Mouse (Mus musculus): Measurements from ENCODE around the gene Gbe1.

Gbe1 gene

DNA sequence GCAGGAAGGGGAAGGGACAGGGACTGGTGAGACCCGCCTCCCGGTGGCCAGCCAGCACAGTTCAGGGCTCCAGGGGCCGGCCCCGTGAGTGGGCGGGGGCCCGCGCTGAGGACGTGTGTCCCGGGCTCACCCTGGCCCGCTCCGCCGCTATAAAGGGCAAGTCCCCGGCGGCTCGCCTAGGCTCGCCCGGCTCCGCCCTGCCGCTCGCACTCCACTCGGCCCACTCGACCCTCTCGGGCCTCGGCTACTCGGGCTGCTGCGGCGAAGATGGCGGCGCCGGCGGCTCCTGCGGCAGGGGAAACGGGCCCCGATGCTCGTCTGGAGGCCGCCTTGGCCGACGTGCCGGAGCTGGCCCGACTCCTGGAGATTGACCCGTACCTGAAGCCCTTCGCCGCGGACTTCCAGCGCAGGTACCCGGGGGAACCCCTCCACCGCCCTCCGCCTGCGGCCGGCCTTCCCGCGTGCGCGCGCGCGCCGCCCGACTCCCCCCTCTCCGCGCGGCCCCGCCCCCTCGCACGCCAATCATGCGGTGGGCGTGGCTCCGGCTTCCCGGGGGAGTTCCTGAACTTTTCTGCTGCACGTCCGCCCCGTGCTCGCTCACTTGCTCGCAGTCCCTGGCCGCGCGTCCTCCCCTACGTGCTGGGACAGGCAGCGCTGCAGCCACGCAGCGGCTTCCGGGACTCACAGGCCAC lies at the start of gene Gbe1:
Gbe1 (plus strand) TSS at position 64 of the 692 bp plus-strand sequence.
- DNase-seq = peak; percentile 95

DNA sequence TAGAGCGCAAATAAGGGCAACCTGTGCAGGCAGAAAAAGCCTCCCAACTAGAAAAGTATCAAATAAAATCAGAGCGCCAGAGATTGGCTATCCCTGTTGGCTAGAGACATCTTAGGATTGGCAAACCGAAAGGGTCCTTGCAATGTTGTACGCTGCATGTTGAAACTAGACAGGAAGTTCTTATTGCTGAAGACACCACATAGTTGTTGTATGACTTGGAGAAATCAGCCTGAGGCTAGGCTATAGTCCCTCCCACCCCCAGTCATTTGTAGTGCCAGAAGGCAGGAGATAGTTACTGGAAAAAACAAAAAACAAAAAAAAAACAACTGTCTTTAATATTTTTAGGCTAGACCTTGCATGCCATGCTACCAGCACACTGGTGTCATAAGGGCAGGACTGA lies 3.1 kb upstream of the Gbe1 start:
- DNase-seq = no peak

DNA sequence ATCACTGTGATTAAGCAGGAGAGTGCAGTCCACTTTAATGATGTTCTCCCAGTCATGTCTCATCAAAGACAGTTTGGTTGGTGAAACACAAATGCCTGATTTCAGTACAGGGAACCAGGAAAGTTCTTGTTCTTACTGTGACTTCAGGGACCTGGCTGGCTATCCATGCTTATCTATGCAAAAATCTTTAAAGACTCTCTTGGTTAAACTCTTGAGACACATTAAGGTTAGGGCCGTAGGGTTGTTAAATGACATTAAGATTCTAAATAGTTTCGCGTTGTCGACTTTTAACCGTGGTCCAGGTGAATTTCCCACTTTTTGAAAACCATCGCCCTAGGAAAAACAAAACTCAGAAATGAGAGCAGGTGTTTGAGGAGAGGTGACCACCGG lies 258 bp upstream of the Gbe1 start:
- no peak for DNase-seq

DNA sequence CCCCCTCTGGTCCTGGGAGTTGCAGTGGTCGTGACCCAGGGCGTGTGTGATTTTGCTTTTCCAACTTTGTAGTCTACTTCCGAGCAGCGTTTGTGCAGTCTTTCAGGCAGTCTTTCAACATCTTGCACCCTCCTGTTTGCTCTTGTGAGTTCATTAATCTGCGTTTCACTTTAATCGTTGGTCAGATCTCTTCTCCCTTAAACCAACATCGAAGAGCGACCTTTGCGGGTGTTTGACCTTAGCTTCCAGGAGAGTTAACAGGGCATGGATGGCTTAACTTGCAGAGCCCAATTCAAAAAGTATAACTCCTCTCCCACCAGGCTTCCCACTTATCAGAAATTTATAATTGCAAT lies 805 bp downstream of the Gbe1 start:
- DNase-seq = no peak

DNA sequence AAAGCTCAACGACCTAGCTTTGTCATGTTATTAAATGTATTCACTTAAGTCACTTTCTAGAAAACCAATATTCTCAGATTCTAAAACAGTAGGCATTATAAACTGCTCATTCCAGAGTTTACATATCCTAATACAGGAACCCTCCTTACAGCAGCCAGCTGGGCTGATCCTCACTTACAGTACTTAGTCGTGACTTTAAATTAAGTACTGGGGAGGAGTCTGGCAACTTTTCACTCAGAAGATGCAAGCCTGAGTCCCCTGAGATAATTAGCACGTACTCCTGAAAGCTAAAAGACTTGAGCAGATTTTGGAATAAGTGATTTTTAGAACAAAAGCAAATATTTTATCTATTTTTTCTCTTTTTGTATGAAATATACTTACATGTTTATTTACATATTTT lies 1.5 kb downstream of the Gbe1 start:
- no peak for DNase-seq

DNA sequence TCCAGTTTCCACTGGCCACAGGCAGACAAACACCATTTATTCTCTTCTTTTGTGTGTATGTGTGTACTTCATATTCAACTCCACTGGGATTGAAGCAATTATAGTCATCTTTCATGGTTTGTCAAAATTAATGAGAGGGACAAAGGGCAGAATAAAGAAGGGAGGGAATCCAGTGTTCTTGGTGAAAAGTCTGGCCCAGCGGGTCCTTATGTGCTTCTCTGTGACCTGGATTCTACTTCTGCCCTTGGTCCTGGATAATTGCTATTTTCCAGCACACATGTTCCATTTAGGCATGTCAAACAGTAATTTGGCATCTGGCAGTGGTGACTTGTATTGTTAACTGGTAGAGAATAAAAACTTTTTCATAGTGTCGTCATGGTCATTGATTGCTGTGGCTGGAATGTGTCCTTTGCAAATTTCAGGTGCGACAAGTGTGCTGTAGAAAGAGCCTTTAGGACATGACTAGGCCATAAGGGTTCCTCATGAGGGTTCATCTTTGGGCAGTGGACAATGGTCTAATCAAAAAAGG lies 2.2 kb downstream of the Gbe1 start:
- DNase-seq = no peak

DNA sequence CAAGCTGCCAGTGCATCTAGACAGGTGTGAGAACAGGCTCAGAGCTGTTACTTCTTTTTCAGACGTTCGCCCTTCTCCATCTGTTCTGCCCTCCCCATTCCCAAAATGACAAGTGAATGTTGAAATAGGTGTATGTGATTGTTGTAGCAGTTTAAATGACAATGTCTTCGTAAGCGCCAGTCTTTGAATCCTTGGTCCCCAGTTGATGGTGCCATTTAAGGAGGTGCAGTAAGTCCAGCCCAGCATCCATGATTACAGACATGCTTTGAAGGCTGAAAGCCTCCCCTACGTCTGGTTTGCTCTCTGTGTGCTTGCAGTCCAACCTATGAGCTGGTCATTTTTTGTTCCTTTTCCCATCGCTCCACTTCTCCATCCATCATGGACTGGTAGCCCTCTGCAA lies 5.6 kb downstream of the Gbe1 start:
- no peak for DNase-seq

DNA sequence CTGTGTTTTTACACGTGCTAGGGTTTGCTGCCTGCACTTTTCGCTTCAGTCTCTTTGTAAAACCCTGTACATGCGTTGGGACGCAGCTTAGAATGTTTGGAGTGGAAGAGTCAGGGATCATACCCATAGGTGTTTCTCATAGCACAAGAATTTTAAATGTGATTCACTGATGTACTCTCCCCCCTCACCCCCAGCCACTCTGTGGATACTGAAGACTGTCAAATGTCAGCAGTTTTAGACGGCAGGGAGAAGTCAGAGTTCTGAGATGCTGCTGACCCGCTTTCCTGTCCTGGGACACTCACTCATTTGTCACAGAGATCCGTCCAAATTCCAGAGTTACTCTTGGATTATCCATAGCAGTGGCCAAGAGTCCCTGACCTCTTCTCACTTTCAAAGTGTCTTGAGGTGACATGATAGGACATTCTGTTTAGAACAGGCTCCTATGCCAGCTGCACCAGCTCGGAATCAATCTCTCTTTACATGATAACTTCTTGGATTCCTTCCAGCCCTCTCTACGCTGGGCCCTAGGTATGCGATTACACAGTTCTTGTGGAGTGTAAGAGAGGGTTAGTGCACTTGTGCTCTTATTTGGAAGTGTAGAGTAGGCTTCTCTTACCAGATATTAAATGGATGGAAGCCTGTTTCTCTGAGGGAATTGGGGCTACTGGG lies 7.0 kb downstream of the Gbe1 start:
- peak in 1 of 2 experiments; percentile 12 for DNase-seq

DNA sequence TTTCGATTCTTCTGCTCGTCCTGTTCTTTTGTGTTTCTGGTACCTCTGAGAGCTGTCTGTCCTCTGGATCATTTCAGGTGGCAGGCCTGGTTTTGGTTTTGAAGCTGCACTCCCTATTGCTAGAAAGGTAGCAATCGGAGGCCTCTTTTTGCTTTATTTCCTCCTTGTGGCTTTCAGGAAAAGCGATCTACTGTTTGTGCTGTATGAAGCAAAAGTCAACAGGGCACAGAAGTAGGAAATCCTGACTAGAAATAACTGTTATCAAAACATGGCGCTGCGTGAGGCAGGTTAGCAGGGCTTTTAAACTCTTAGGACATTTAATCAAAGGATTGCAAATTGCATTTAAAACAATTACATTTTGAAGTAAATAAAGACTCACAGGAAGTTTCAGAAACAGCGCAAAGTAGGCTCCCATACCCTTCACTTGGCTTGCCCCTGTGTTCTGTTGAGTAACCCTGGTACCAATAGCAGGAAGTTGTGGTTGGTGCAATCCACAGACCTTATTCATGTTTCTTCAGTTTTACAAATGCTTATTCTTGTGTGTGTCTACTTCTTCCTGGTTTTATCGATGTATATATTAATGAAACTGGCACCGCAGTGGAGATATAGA lies 12.7 kb downstream of the Gbe1 start:
- DNase-seq = no peak

DNA sequence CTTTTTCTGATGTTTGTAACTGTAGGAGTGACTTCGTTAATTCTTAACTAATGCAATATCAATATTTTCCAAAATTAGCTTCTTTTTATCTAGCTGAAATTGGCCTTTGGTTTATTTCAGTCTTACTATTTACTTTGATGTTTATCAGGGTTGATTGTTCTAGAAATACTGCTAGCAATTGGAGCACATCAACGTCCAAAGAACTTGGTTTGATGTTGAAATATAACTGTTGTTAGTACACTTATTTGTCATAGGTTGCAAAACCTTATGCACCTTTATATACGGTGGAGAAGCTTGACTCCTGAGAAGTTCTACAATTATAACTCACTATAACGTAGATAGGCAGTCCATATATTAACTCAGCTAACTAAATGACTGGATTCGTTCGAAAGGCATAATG lies 14.8 kb downstream of the Gbe1 start:
- DNase-seq = no peak

DNA sequence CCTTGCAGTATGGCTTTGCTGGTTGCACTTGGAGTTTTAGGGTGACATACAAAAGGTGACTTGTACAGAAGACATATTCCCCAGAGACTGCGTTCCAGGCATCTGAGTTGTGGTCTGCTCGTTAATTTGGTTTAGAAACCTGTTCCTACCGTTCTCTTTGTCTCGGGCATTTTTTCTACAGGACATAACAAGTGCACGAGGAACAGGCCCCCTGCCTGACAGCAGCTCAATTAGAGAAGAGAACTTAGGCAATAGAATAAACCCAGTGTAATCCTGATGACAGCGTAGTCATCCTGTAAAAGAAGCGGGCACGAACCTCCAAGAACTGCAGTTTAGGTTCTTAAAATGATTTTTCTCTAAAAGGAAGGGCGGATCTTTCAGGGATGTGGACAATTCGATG lies 15.3 kb downstream of the Gbe1 start:
- no peak for DNase-seq

DNA sequence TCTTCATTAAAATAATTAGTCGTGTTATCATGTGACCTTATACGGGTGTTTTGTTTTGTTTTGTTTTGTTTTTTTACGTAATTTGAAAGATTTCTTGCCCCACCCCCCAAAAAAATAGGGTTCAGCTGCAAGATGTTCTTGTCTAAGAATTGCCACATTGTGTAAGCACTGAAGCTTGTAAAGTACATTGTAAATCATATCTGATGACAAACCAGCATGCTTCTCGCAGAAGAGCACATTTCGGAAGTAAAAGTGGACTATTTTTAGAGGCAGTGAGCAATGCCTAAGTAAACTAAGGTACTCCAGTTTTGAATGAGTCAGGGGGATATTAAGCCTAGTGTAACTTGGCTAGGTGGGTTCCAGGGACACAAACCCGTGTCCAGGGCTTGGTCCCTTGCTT lies 15.7 kb downstream of the Gbe1 start:
- no peak for DNase-seq

DNA sequence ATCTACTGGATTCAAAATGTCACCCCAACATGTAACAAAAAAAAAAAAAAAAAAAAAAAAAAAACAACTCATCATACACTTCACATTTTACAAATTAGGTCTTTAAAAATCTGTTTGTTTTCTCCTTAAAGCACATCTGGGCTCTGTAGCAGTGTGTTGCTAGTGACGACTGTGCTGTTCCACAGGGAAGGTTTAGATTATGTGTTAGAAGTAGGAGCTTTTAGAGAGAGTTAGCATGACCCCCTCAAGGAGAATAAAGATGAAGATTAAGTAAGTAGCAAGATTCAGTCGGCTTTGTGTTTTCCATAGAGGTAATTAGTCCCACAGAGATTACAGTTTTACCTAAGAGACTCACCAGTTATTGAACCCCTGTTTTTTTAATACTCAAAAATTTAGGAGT lies 16.3 kb downstream of the Gbe1 start:
- DNase-seq = no peak

DNA sequence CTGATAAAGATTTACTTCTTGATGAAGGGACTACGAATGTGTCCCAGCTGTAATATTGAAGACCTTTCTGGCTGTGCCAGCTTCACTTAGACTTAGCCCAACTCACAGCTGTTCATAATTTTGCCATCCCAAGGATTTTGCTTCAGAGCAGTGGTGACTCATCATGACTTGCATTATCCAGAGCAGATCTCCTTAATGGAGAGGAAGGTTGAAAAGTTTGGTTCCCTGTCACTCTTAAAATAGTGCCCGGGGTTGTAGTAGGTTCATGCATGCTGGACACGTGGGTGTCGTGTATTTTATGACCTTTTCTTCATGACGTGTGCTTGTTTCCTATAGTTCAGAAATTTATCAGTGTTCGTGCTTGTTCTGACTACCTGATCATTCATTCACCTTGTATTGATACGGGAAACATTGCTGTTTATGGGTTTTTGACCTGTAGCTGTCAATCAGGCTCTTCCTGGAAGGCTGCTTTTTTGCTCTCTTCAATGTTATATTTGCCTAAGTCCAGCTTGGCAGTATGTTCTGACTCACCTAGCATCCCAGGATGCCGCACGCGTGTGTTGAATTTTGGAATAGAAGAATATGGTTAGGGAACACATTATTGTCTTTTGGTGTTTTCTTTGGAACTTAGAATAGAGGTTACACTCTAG lies 17.0 kb downstream of the Gbe1 start:
- no peak for DNase-seq

DNA sequence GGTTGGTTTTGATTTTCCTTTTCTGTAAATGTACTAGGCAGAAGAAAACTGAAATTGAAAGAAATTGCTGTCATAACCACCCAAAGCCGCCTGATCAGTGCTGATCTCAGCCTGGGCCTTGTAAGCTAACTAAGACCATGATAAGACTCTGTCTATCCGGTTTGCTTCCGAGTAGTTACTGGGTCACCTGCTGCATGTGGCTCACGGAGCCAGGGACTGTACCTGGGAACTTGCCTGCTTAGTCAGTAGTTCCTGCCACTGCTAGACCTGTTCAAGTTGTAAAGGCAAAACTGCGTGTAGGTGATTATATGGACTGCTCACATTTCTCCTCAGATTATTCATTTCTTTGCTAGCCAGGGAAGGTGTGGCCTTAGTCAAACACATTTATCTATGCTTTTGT lies 21.1 kb downstream of the Gbe1 start:
- DNase-seq = no peak

DNA sequence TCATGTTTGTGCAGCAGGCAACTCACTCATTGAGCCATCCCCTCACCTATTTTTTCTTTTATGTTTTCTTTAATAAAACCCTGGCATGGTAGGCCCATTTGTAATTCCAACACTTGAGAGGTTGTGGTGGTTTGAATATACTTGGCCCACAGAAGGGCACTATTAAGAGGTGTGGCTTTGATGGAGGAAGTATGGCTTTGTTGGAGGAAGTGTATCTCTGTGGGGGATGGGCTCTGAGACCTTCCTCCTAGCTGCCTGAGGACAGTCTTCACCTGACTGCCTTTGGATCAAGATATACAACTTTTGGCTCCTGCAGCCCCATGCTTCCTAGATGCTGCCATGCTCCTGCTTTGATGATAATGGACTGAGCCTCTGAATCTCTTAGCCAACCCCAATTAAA lies 21.7 kb downstream of the Gbe1 start:
- no peak for DNase-seq

DNA sequence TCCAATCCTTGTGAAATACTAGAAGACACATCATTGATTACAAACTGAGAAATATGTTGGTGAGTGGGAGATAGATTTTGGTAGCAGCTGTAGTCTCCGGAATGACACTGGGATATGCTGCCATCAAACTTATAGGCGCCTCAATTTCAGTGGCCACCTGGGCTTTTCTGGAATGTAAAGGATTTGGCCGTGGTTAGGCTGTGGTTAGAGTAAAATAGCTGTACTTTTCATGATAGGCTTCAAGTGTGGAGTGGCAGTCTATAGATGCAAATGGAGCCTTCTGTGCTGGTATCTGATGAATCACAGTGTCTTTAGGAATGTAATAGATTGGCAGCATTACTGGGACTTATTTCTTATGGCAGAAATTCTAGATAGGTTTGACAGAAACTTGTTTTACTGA lies 23.9 kb downstream of the Gbe1 start:
- DNase-seq = no peak

DNA sequence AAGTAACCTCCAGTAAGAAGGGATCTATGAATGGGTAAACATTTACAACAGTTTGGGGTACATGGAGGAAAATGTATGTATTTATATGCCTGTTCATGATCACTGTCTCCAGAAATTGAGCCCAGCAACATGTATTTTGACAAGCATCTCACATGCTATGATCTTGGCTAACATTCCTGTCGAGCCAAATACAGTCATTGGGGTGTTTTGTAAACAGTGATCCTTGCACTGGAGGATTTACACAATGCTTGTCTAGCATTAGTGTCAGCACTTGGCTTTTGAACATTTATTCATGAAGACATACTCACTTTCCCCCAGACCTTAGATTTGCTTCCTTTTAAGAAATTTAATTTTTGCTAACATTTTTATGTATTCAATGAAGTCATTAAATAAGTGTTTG lies 30.7 kb downstream of the Gbe1 start:
- no peak for DNase-seq

DNA sequence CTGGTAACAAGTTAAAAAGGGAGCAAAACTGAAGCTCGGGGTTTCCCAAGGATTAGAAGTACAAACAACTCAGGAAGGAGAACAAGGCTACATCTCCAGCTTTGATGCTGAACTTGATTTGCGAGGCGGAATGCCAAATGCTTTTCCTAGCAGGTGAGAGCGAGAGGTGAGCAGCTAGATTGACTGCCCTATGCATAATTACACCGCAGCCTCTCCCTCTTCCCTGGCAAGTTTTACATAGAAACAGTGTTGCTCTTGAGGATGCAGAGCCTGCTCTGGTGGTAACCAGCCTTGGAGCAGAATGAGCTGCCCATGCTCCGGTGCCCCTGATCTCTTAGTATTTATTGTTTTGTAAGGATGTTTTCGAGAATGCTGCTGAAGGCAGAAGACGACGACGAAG lies 31.9 kb downstream of the Gbe1 start:
- DNase-seq = peak in 1 of 2 experiments; percentile 40

DNA sequence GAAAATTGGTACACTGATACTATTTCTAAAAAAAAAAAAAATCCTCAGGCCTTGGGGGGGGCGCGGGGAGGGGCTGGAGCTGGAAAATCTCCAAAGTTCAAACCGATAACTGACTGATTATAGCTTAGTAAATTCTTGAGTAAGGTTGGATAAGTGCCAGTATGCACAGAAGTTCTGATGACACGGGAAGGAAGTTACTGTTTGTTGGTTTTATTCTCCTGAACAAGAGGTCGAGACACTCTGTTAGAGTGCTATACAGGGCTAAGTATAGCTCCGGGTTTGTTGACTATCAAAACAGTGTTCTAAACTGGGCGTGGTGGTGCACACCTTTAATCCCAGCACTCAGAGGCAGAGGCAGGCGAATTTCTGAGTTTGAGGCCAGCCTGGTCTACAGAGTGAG lies 36.3 kb downstream of the Gbe1 start:
- no peak for DNase-seq

DNA sequence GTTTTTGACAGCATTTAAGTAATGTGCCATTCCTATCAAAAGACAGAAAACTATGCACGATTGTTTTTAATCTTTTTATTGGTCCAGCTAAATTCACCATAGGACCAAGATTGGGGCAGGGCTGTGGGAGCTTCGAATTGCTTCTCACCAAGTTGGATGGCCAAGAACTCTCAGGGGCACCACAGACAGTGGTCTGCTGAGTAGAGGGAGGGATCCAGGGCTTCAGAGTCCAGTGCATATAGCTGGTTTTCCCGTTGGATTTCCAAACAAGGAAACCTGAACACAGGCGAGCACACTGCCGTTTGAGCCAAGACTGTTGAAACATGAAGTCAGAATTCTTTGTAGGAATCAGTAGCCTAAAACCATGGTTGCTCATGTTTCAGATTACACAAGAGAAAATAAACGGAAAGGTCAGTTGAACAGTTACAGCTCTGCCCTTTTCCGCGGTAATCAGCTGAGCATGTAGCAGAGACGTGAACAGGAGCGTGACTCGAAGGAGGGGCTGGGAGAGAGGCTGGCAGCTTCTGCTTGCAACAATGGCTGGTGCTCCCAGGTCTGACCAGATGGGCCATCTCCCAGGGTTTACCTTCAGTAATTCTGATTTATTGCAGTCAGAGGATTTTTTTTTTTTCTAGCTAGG lies 38.0 kb downstream of the Gbe1 start:
- peak; percentile 61 to 75 for DNase-seq

DNA sequence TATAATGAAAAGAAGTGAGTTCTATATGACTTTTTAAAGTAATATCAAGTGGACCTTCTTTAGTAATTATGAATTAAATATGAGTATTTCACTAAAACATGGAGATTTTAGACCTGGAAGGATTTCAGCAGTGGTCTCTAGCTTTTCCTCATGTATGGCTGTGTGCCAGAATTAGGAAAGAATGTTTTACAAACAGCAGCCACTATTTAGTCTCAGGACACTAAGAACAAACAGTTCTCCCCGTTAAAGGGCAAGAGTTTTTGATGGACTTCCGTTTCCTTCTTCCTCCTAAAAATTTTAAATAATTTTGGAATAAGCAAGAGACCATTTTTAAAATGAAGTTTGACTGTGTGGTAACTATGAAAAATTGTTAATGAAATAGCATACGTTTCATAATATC lies 38.8 kb downstream of the Gbe1 start:
- peak in 1 of 2 experiments; percentile 39 for DNase-seq

DNA sequence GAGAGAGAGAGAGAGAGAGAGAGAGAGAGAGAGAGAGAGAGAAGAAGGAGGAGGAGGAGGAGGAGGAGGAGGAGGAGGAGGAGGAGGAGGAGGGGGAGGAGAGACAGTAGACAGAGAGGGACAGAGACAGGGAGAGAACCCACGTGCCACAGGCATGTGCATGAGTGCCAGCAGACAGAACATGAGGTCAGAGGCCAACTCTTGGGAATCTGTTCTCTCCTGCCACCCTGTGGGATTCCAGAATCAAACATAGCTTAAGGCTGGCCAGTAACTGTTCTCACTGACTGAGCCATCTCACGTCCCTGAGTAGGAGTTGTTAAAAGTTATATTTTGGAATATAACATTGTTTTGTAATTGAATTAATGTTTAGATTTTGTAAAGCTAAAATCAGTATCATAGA lies 39.3 kb downstream of the Gbe1 start:
- peak; percentile 83 to 93 for DNase-seq
